Mouse (Mus musculus) midbrain, embryonic 11.5 days (tissue): ENCODE results near the gene Creb3l2. TPM values are rescaled to one million over a fixed set of nuclear protein-coding genes. Genes with fewer than 3 reads are reported as not detected.

Source experiments
- polyA plus RNA-seq: library from polyadenylated mRNA; unstranded; fragments of >200 nt; fragmentation: Nextera tagmentation; extraction: Ambion mirVana; gene quantifications from 2 replicates; pipeline ENCODE4 v1.2.1, GENCODE M21; 2014

Creb3l2 gene
- polyA plus RNA-seq, 1 experiment from 2014 or later = 5.5 TPM

Other genes starting within 250 kb of the Creb3l2 start
- gene Dgki, start 142.0 kb downstream of the Creb3l2 start, polyA plus RNA-seq = 2.1 TPM in 2 replicates
- not detected in 2 replicates for gene Akr1d1, start 88.0 kb upstream of the Creb3l2 start, polyA plus RNA-seq